In the genomic region with DNA sequence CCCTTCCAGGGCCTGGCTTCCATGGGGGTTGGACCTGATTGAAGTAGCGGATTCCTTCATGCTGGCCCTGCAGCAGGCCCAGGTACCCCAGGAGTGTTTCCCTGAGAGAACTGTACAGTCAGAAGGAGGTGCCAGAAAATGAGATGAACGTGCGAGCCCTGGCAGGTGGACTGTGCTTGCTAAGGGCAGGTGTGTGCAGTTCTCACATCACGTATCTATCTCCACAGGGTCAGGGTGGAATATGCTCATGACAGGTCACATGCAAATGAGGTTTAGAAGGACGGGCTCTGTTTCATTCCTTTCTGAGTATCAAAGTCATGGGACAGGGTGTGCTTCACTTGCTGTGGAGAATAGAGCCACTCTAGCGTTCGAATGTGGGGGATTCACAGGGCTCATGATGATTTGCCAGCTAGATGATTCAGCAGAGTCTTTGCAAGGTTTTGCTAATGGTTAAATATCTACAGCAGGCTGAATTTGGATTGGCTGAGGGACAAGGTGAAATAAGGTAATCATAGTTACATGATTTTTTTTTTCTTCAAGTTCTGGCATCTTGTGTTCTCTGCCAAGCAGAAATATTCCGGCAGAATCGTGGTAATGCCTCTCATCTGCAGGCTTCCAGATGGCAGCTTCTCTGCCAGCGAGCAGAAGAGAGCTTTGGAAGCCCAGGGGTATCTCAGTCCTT, we compare ENCODE assay signal across 12 mouse cellular contexts. TPM values are rescaled to one million over a fixed set of nuclear protein-coding genes. Genes with fewer than 3 reads are reported as not detected.
DNase-seq lines count a peak whose midpoint lies in the region; ATAC-seq and TF ChIP-seq lines count a peak whose summit lies in the region.
"Had no signal": no experiment of that assay in that cellular context is flagged by ENCODE, and none has a peak within 500 bp of the region (broad histone marks: within the 10 kb centered on the region; RNA-seq: fewer than 3 reads in every experiment).

No protein-coding gene starts in this region.

- peak overlapping the region; percentile 26 for H3K27ac ChIP-seq in hindbrain, embryonic 13.5 days
- H3K27ac ChIP-seq in hindbrain, embryonic 12.5 days: no peak overlapping the region
- 0 out of 2 replicates have a peak overlapping the region, but pooled peaks have one; percentile 0 for H3K27ac ChIP-seq in midbrain, embryonic 10.5 days (replicated peaks)
- H3K27ac ChIP-seq in midbrain, embryonic 13.5 days: no peak overlapping the region

- 54% methylated on average over 10 of the region's 10 CpGs for WGBS in hindbrain, embryonic 13.5 days
- WGBS in hindbrain, embryonic 12.5 days: 72% methylated on average over 10 of the region's 10 CpGs
- 76% methylated on average over 10 of the region's 10 CpGs for WGBS in midbrain, embryonic 10.5 days
- 57% methylated on average over 10 of the region's 10 CpGs for WGBS in midbrain, embryonic 13.5 days

- no peaks in the 10 kb centered on the region for H3K9me3 ChIP-seq in hindbrain, embryonic 13.5 days
- H3K9me3 ChIP-seq in hindbrain, embryonic 12.5 days (replicated peaks): no peaks in the 10 kb centered on the region
- no peaks in the 10 kb centered on the region for H3K9me3 ChIP-seq in midbrain, embryonic 10.5 days (replicated peaks)
- H3K9me3 ChIP-seq in midbrain, embryonic 13.5 days: no peaks in the 10 kb centered on the region

- no peak overlapping the region for H3K9ac ChIP-seq in hindbrain, embryonic 13.5 days
- H3K9ac ChIP-seq in hindbrain, embryonic 12.5 days: no peak overlapping the region
- H3K9ac ChIP-seq in midbrain, embryonic 13.5 days (replicated peaks): no peak overlapping the region
- H3K9ac ChIP-seq: lung, embryonic 14.5 days had no signal

- TF ChIP-seq POLR2A in brain, embryonic 14.5 days (IDR thresholded peaks at IDR 0.05; ENCODE audit: borderline replicate concordance, extremely low read depth, insufficient read depth, insufficient read length, poor library complexity, severe bottlenecking): no peak

- no peaks in the 10 kb centered on the region for H3K36me3 ChIP-seq in hindbrain, embryonic 13.5 days
- H3K36me3 ChIP-seq in hindbrain, embryonic 12.5 days: no peaks in the 10 kb centered on the region
- H3K36me3 ChIP-seq in midbrain, embryonic 10.5 days: no peaks in the 10 kb centered on the region
- H3K36me3 ChIP-seq in midbrain, embryonic 13.5 days: no peaks in the 10 kb centered on the region

- no peak for DNase-seq in midbrain, embryonic 10.5 days (ENCODE audit: low spot score)
- peak; percentile 70 for DNase-seq in brain, embryonic 14.5 days (ENCODE audit: low read depth)
- DNase-seq in kidney, postnatal 25 days: peak; percentile 53 to 73
- no peak for DNase-seq in thymus, postnatal 36 days
- DNase-seq: gastrocnemius, postnatal 25 days; heart, postnatal 10 days; lung, embryonic 14.5 days; thymus, postnatal 25 days had no signal

- ATAC-seq in hindbrain, embryonic 13.5 days (ENCODE audit: low FRiP score): no peak
- ATAC-seq in hindbrain, embryonic 12.5 days (ENCODE audit: low FRiP score): no peak
- ATAC-seq in midbrain, embryonic 13.5 days: no peak
- no peak for ATAC-seq in megakaryocyte progenitor cell, adult 5-6 weeks (replicated peaks; ENCODE audit: poor library complexity)

- no peaks in the 10 kb centered on the region for H3K27me3 ChIP-seq in hindbrain, embryonic 13.5 days
- H3K27me3 ChIP-seq in hindbrain, embryonic 12.5 days: no peaks in the 10 kb centered on the region
- no peaks in the 10 kb centered on the region for H3K27me3 ChIP-seq in midbrain, embryonic 10.5 days (ENCODE audit: low read depth, poor library complexity, severe bottlenecking)
- no peaks in the 10 kb centered on the region for H3K27me3 ChIP-seq in midbrain, embryonic 13.5 days

- TF ChIP-seq CTCF in brain, embryonic 14.5 days (IDR thresholded peaks at IDR 0.05; ENCODE audit: borderline replicate concordance, extremely low read depth, insufficient read depth, insufficient read length): no peak

- H3K4me2 ChIP-seq in hindbrain, embryonic 13.5 days: no peak overlapping the region
- H3K4me2 ChIP-seq in hindbrain, embryonic 12.5 days (replicated peaks): no peak overlapping the region
- no peak overlapping the region for H3K4me2 ChIP-seq in midbrain, embryonic 13.5 days (replicated peaks)
- H3K4me2 ChIP-seq: lung, embryonic 14.5 days had no signal

- H3K4me1 ChIP-seq in hindbrain, embryonic 13.5 days (replicated peaks): peaks cover 68% of the 10 kb centered on the region
- peaks cover 31% of the 10 kb centered on the region for H3K4me1 ChIP-seq in hindbrain, embryonic 12.5 days
- peaks cover 34% of the 10 kb centered on the region for H3K4me1 ChIP-seq in midbrain, embryonic 10.5 days
- peaks cover 46% of the 10 kb centered on the region for H3K4me1 ChIP-seq in midbrain, embryonic 13.5 days (replicated peaks)

- H3K4me3 ChIP-seq in hindbrain, embryonic 13.5 days: no peak overlapping the region
- no peak overlapping the region for H3K4me3 ChIP-seq in hindbrain, embryonic 12.5 days
- H3K4me3 ChIP-seq in midbrain, embryonic 10.5 days: no peak overlapping the region
- no peak overlapping the region for H3K4me3 ChIP-seq in midbrain, embryonic 13.5 days (replicated peaks)

RNA-seq across cellular contexts. Expression of a gene that starts 28.8 kb away (rescaled TPM):
- polyA plus RNA-seq in hindbrain, embryonic 13.5 days (2015; fragmentation: Nextera tagmentation; extraction: Ambion mirVana): 89.1 and 97.0 TPM in 2 replicates
- 74.6 and 77.8 TPM in 2 replicates for polyA plus RNA-seq in hindbrain, embryonic 12.5 days (2016; fragmentation: Nextera tagmentation; extraction: Ambion mirVana)
- 28.1 and 31.7 TPM in 2 replicates for polyA plus RNA-seq in midbrain, embryonic 10.5 days (2016; fragmentation: Nextera tagmentation; extraction: Ambion mirVana)
- 75.5 and 79.1 TPM in 2 replicates for polyA plus RNA-seq in midbrain, embryonic 13.5 days (2015; fragmentation: Nextera tagmentation; extraction: Ambion mirVana)
- polyA plus RNA-seq in brain, embryonic 14.5 days (2012; rRNA removed): 97.1 and 109 TPM in 2 replicates
- total RNA-seq in megakaryocyte progenitor cell, adult 5-6 weeks (2015): 26.5 and 33.7 TPM in 2 replicates
- total RNA-seq in megakaryocyte progenitor cell, adult 5-6 weeks (2017): 39.0 and 40.5 TPM in 2 replicates

Comparison
In these comparisons a context has a peak if more than half of its experiments do, and no peak if none do; other contexts are left out.
1. H3K27ac ChIP-seq: peak in hindbrain, embryonic 13.5 days (single experiment) and midbrain, embryonic 10.5 days (single experiment); none in hindbrain, embryonic 12.5 days (single experiment) and midbrain, embryonic 13.5 days (single experiment).
2. DNase-seq: peak in brain, embryonic 14.5 days (single experiment) and kidney, postnatal 25 days (2 of 2); none in midbrain, embryonic 10.5 days (single experiment) and thymus, postnatal 36 days (0 of 2).